Mouse (Mus musculus) left cerebral cortex, adult 9 months (tissue): Measurements from ENCODE around the gene G3bp2.

Experiments
- DNase-seq, 2 experiments: peaks; one replicate each; pipeline ENCODE4 v3.0.0; 2022; ENCODE audit warnings: low spot score in 2 of 2

The G3bp2 gene

DNA sequence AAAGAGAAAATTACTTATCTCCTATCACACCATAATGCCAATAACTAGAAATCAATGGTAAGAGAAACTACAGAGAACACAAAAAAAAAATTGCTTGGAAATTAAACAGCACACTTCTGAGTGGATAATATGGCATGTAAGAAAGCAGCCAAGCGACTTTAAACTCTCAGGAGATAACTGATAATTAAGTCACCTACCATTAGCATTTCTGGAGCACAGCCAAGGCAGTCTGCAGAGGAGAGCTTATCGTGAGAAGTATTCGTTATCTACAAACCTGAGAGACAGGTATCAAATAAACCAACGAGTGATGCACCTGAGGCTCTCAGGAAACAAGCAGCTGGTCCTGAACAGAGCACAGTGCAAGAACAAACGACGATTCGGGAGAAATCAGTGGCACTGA is 71.8 kb downstream of the G3bp2 start:
- DNase-seq, result no peak

DNA sequence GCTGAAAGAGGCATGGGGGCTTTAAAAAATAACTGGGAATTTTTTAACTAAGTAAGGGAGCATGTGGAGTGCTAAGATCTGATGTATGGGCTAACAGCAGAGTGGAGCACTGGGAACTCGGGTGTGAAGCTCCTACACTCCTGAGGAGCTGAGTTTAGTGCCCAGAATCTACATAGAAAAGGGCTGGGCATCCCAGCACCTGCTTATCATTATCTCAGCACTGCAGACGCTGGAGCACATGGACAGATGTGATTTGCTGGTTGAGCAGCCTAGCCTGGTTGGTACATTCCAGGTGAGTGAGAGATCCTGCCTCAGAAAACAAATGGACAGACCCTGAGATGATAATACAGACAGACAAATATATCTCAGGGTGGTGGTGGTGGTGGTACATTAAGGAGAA is 73.7 kb downstream of the G3bp2 start:
- DNase-seq, result no peak

DNA sequence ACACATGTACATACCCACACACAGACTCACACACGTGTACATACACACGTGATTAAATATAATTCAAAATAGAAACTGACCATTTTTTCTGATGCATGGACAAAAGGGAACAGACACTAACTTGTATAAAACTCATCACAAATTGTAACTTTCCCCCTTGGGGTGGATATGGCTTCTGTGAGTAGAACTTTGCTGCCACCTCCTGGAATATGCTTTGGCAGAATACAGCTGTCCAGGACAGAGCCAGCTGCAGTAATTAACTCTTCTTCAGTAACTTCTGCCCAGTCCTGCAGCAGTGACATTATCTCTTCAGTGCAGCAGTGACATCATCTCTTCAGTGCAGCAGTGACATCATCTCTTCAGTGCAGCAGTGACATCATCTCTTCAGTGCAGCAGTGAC is 80.5 kb downstream of the G3bp2 start:
- DNase-seq, result peak in 1 of 2 experiments; percentile 8
